Mouse (Mus musculus): ENCODE results near the gene 1700012B07Rik. TPM values are rescaled to one million over a fixed set of nuclear protein-coding genes. Genes with fewer than 3 reads are reported as not detected.

The 1700012B07Rik gene
- polyA plus RNA-seq, 1 experiment from 2014 or later, result not detected

- H3K27ac ChIP-seq (ENCODE audit: low read length), result no peak overlapping the region
- no peak overlapping the region for H3K4me3 ChIP-seq (ENCODE audit: low read depth, low read length)
- DNase-seq (ENCODE audit: low spot score) (no peak), ATAC-seq (no peak)
- no peak for TF ChIP-seq CTCF (IDR thresholded peaks at IDR 0.05)
- TF ChIP-seq EP300 (IDR thresholded peaks at IDR 0.05), result no peak
- WGBS, result 73% methylated on average over 7 of the region's 7 CpGs
- H3K4me2 ChIP-seq (replicated peaks; ENCODE audit: low read depth, low read length), result no peak overlapping the region
- H3K4me1 ChIP-seq (ENCODE audit: insufficient read depth, low read depth, low read length), result no peaks in the 10 kb centered on the region
- no peaks in the 10 kb centered on the region for H3K27me3 ChIP-seq (replicated peaks; ENCODE audit: insufficient read depth, low read length)
- no peaks in the 10 kb centered on the region for H3K36me3 ChIP-seq (ENCODE audit: insufficient read depth, low read length)
- H3K9me3 ChIP-seq (ENCODE audit: low read length), result no peaks in the 10 kb centered on the region
- H3K9ac ChIP-seq (replicated peaks; ENCODE audit: low read depth), result no peak overlapping the region
Measured at GRCm38 (mm10) chr11:109863951-109864350, 36.1 kb upstream of the 1700012B07Rik start.

GRCm38 (mm10) chr11:109863194-109863746 is 35.4 kb upstream of the 1700012B07Rik start:
- WGBS, result 66% methylated on average over 9 of the region's 9 CpGs
- no peaks in the 10 kb centered on the region for H3K36me3 ChIP-seq (ENCODE audit: insufficient read depth, low read length)
- no peak overlapping the region for H3K9ac ChIP-seq (replicated peaks; ENCODE audit: low read depth)
- no peaks in the 10 kb centered on the region for H3K27me3 ChIP-seq (replicated peaks; ENCODE audit: insufficient read depth, low read length)
- no peak overlapping the region for H3K4me2 ChIP-seq (replicated peaks; ENCODE audit: low read depth, low read length)
- H3K4me1 ChIP-seq (ENCODE audit: insufficient read depth, low read depth, low read length), result no peaks in the 10 kb centered on the region
- TF ChIP-seq EP300 (IDR thresholded peaks at IDR 0.05) (no peak), CTCF (IDR thresholded peaks at IDR 0.05) (peak; percentile 80)
- DNase-seq (ENCODE audit: low spot score) (peak; percentile 70), ATAC-seq (0 out of 2 replicates have a peak, but pooled peaks have one; percentile 13)
- H3K4me3 ChIP-seq (ENCODE audit: low read depth, low read length), result no peak overlapping the region
- no peaks in the 10 kb centered on the region for H3K9me3 ChIP-seq (ENCODE audit: low read length)
- H3K27ac ChIP-seq (ENCODE audit: low read length), result no peak overlapping the region

- no peaks in the 10 kb centered on the region for H3K4me1 ChIP-seq (ENCODE audit: insufficient read depth, low read depth, low read length)
- peak; percentile 99 for TF ChIP-seq CTCF (IDR thresholded peaks at IDR 0.05)
- TF ChIP-seq EP300 (IDR thresholded peaks at IDR 0.05), result no peak
- H3K9me3 ChIP-seq (ENCODE audit: low read length), result no peaks in the 10 kb centered on the region
- H3K27ac ChIP-seq (ENCODE audit: low read length), result no peak overlapping the region; the same call in 1 of the 2 replicates
- DNase-seq (ENCODE audit: low spot score) (peak; percentile 94), ATAC-seq (peak; percentile 74)
- 7% methylated on average over 10 of the region's 10 CpGs for WGBS
- H3K4me2 ChIP-seq (replicated peaks; ENCODE audit: low read depth, low read length), result peak overlapping the region; percentile 40
- no peak overlapping the region for H3K4me3 ChIP-seq (ENCODE audit: low read depth, low read length)
- H3K36me3 ChIP-seq (ENCODE audit: insufficient read depth, low read length), result no peaks in the 10 kb centered on the region
- H3K9ac ChIP-seq (replicated peaks; ENCODE audit: low read depth), result no peak overlapping the region
- no peaks in the 10 kb centered on the region for H3K27me3 ChIP-seq (replicated peaks; ENCODE audit: insufficient read depth, low read length)
Measured at GRCm38 (mm10) chr11:109860508-109860907, 32.7 kb upstream of the 1700012B07Rik start.

- no peak overlapping the region for H3K27ac ChIP-seq (ENCODE audit: low read length)
- no peaks in the 10 kb centered on the region for H3K27me3 ChIP-seq (replicated peaks; ENCODE audit: insufficient read depth, low read length)
- H3K4me3 ChIP-seq (ENCODE audit: low read depth, low read length), result no peak overlapping the region
- ATAC-seq (peak; percentile 58), DNase-seq (ENCODE audit: low spot score) (peak; percentile 42)
- H3K4me2 ChIP-seq (replicated peaks; ENCODE audit: low read depth, low read length), result peak overlapping the region; percentile 40
- no peak for TF ChIP-seq EP300 (IDR thresholded peaks at IDR 0.05)
- no peak for TF ChIP-seq CTCF (IDR thresholded peaks at IDR 0.05)
- 51% methylated on average over 14 of the region's 14 CpGs for WGBS
- no peaks in the 10 kb centered on the region for H3K9me3 ChIP-seq (ENCODE audit: low read length)
- no peaks in the 10 kb centered on the region for H3K4me1 ChIP-seq (ENCODE audit: insufficient read depth, low read depth, low read length)
- H3K36me3 ChIP-seq (ENCODE audit: insufficient read depth, low read length), result no peaks in the 10 kb centered on the region
- H3K9ac ChIP-seq (replicated peaks; ENCODE audit: low read depth), result no peak overlapping the region
Measured at GRCm38 (mm10) chr11:109859939-109860469, 32.2 kb upstream of the 1700012B07Rik start.

GRCm38 (mm10) chr11:109859441-109859840 is 31.6 kb upstream of the 1700012B07Rik start:
- ATAC-seq (no peak), DNase-seq (ENCODE audit: low spot score) (no peak)
- no peaks in the 10 kb centered on the region for H3K36me3 ChIP-seq (ENCODE audit: insufficient read depth, low read length)
- no peaks in the 10 kb centered on the region for H3K4me1 ChIP-seq (ENCODE audit: insufficient read depth, low read depth, low read length)
- no peaks in the 10 kb centered on the region for H3K27me3 ChIP-seq (replicated peaks; ENCODE audit: insufficient read depth, low read length)
- no peak overlapping the region for H3K27ac ChIP-seq (ENCODE audit: low read length)
- H3K4me2 ChIP-seq (replicated peaks; ENCODE audit: low read depth, low read length), result no peak overlapping the region
- H3K9me3 ChIP-seq (ENCODE audit: low read length), result no peaks in the 10 kb centered on the region
- TF ChIP-seq CTCF (IDR thresholded peaks at IDR 0.05), result no peak
- TF ChIP-seq EP300 (IDR thresholded peaks at IDR 0.05), result no peak
- no peak overlapping the region for H3K9ac ChIP-seq (replicated peaks; ENCODE audit: low read depth)
- 90% methylated on average over 4 of the region's 4 CpGs for WGBS
- H3K4me3 ChIP-seq (ENCODE audit: low read depth, low read length), result no peak overlapping the region

- Histone ChIP-seq H3K4me1 (ENCODE audit: insufficient read depth, low read depth, low read length) (no peaks in the 10 kb centered on the region), H3K4me3 (ENCODE audit: low read depth, low read length) (no peak overlapping the region), H3K9me3 (ENCODE audit: low read length) (no peaks in the 10 kb centered on the region), H3K4me2 (replicated peaks; ENCODE audit: low read depth, low read length) (no peak overlapping the region), H3K36me3 (ENCODE audit: insufficient read depth, low read length) (no peaks in the 10 kb centered on the region), H3K27me3 (replicated peaks; ENCODE audit: insufficient read depth, low read length) (no peaks in the 10 kb centered on the region), H3K9ac (replicated peaks; ENCODE audit: low read depth) (no peak overlapping the region), H3K27ac (ENCODE audit: low read length) (no peak overlapping the region)
- DNase-seq (ENCODE audit: low spot score), result no peak
- ATAC-seq, result no peak
- TF ChIP-seq CTCF (IDR thresholded peaks at IDR 0.05) (no peak), EP300 (IDR thresholded peaks at IDR 0.05) (no peak)
- 66% methylated on average over 10 of the region's 10 CpGs for WGBS
Measured at GRCm38 (mm10) chr11:109857086-109857485, 29.2 kb upstream of the 1700012B07Rik start.

All from lung, postnatal 0 days (tissue).